Mouse (Mus musculus) heart, postnatal 10 days (tissue): ENCODE results near the gene Dgki. TPM values are rescaled to one million over a fixed set of nuclear protein-coding genes. Genes with fewer than 3 reads are reported as not detected.
"Not testable (repeated sequence)": the region's sequence is repeated elsewhere in the genome, so short reads cannot be mapped to it uniquely, and the experiment has no call there.

Experiments
- DNase-seq, 2 experiments: peaks; one replicate each; pipeline ENCODE4 v3.0.0; 2021
- intact Hi-C: fragments of 180-260 bp; cut with DNase I; formaldehyde crosslinking; loops from one replicate; pipeline ENCODE4 v1.15.1; 2025
- total RNA-seq, 2 experiments: library from RNA; stranded (reverse); gene quantifications; 2 replicates each; pipeline ENCODE4 v1.2.3; 2021

The Dgki gene
- total RNA-seq, 2 experiments from 2014 or later, result 0.45 to 0.65 TPM

DNA sequence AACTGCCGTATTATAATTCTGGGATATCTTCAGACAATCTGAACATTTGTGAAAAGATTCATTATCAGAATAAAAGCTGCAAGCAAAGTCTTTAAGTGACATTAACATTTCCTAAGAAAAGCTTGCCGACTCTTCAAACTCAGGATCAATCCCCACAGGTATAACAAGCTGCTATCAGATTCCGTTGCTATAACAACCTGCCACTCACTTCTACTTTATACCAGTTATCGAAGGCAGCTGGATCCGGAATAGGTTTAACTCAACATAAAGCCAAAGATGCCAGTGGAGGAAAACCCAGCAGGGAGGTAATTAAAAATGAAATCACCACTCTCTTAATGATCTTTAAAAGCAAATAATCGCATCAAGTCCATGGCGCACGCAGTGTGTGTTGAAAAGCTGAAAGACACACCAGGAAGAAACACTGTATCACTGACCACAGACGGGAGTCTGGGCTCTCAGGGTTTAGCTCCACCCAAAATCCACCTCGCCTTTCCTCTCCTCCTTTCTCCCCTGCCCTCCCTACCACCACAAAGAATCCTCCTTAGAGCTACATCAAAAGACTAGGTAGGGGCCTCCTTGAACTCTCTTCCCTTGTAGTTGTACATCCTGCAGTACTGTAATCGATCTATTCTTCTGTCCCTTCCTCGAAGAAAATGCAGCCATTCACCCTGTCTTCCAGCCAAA, 128.7 kb downstream of the Dgki start:
- intact Hi-C loops, result no loop called here
- DNase-seq, result no peak

DNA sequence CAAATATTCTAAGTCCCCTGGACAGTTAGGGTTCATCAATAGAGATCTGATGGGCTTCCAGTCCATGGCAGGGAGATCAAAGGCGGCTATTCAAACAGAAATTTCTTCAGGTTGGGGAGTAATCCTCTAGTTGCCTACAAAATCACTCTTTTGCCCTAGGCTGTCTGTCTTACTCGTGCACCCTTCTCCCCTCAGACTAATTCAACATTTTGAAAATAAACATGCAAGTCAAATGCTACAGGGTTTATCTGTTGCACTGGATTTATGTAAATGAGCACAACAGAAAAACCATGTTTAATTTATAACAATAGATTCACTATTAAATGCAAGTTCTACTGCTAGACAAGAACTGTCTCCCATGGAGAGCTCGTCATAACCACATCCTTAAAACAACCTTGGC, 141.1 kb downstream of the Dgki start:
- intact Hi-C loops, result no loop called here

DNA sequence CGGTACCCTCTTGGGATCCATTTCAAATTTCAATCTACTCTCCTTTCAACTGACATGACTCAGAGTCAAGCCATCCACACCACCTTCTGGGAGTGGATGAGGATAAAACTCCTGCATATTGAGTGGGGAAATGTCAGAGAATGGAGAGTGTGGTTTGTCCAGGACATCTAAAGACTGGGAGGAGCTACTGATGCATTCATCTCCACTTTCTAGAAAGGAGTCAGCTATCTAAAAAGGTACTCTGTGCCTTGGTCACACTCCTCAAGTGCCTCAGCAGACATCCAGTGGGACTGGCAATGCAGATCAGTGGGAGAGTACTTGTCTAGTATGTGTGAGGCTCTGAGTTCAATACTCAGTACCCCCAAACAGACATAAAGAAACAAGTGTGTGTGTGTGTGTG, 145.9 kb downstream of the Dgki start:
- intact Hi-C loops, result no loop called here
- no peak for DNase-seq

More for the DNA sequence above, 141.1 kb downstream of the Dgki start:
- DNase-seq, result no peak

DNA sequence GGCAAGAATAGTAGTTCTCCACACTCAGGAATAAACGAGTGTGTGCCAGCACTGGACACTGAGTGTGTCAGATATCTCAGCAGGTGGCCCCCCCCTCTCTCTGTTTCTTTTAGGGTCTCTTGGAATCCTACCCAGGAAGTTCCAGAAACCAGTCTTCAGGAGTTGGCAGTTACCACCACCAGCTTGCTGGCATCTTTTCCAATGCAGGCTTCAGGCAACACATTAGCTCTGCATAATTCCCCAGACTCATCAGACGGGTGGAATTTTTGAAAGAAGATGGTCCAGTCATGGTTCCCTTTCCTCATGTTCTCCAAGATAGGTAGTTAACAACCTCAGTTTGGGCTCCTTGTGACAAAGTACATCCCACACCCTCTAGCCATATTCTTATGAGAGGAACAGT, 149.5 kb downstream of the Dgki start:
- no peak for DNase-seq
- intact Hi-C loops, result no loop called here

DNA sequence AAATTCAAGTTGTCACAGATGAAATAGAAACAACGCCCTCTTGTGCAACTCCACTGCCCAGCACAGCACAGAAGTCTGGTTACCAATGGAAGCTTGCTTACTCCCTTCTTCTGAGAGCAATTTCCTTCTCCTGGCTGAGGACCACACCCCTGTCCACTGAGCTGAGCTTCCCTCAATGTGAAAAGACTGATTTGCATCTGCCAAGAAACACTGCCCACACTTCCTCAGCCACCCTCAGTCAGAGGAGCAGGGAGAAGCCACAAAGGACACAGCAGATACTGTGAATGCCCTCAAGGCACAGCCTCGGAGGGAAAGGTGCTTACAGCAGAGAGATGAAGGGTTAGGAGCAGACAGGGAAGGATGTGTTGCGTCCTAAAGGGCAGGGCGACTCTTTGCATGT, 149.9 kb downstream of the Dgki start:
- no peak for DNase-seq
- intact Hi-C loops, result no loop called here

DNA sequence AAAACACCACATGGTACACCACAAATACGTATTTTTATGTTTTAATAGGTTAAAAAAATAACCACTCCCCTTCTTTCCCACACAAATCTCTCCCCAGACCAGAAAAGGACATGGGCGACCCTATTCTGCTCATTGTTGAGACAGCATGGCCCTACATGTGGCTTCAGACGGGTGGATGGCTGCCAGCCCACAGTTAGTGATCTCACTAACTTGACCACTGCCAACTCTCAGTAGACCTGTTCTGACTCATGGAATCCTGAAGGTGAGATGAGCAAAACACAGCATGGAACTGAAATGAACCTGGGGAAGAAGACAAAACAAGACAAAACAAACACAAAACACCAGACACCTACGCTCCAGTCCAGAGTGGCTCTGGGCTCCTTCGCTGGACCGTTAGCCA, 150.8 kb downstream of the Dgki start:
- intact Hi-C loops, result no loop called here
- no peak for DNase-seq

DNA sequence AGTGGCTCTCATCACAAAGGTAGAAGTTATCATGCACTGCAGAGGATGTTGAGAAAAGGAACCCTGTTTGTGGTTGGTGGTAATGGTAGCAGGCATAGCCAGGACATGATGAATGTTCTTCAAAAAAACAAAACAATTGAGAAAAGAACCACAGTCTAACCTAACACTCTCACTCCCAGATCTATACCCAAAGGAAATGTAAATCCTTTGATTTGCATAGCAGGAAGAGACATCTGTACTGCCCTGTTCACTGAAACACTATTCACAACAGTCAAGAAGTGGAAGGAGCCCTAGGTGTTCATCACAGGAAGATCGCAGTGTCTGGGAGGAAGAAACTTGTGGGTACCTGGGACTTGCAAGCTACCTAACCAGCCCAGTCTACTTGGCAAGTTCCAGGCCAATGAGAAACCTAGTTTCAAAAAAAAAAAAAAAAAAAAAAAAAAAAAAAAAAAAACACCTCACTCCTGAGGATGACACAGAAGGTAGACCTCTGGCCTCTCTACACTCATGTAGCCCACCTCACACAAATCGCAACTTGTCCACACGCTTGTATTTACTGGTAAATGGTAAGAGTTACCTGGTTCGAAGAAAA, 152.5 kb downstream of the Dgki start:
- intact Hi-C loops, result no loop called here

DNA sequence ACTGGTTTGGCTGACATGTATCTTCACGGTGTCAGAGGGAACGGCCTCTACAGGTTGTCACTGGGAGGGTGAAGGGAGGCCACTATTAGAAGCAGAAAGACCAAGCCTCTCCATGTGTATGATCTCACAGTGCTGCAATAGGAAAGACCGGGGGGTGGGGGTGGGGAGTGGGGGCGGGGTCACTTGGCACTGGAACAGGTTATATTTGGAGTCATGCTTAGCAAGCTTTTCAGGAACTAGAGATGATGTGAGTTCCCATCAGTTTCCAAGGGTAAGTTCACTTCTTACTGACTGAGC, 156.2 kb downstream of the Dgki start:
- no peak for DNase-seq
- intact Hi-C loops, result no loop called here

More for the DNA sequence above, 152.5 kb downstream of the Dgki start:
- DNase-seq, result no peak

DNA sequence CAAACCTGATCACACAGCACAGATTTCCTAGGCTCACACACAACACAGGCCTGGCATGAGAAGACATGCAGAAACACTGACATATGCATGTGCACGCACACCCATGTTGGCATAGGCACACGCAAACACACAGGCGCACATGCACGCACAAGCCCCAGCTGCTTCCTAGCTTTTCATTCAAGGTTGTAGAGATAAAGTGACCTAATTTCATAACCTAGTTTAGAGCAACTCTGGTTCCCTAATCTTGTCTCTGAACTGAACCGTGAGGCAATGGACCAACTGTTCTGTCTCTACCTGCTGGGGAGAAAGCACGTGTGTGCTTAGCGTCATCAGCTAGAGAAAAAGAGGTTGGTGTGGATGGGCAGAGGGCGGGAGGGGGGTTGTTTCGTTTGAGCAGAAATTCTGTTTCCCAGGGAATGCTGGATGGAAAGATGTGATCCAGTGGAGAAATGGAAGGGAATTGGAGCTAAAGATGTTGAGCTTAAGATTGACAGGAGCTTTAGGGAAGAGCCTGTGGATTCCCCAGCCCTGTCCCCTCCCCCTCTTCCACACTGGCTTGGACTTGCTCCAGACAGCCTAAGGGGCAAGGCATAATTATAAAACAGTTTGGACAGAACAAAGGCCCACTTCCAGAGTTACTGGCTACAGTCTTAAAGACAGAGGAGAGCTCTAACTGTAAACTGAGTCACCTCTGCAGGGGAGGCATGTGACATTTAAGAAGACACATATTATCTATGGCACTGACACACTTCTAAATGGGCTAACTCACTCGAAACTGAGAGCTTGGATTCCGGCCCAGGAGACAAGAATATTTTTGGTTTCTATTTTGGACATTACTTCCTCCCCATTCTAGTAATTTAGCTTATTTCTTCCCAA, 156.8 kb downstream of the Dgki start:
- intact Hi-C loops, result no loop called here

DNA sequence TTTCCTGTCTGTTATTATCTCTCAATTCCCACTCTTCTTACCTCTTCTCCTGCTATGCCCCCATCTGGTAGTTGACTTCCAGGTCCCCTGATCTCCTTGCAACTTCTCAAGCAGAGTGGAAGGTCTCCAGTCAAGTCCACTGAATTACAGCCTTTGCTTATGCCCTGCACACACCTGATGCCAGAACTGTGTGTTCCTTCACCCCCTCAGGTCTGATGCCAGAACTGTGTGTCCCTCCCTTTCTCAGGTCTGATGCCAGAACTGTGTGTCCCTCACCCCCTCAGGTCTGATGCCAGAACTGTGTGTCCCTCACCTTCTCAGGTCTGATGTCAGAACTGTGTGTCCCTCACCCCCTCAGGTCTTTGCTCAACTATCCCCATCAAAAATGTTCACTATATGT, 161.2 kb downstream of the Dgki start:
- intact Hi-C loops, result no loop called here
- DNase-seq, result no peak

More for the DNA sequence above, 156.8 kb downstream of the Dgki start:
- DNase-seq, result peak; percentile 31 to 49

DNA sequence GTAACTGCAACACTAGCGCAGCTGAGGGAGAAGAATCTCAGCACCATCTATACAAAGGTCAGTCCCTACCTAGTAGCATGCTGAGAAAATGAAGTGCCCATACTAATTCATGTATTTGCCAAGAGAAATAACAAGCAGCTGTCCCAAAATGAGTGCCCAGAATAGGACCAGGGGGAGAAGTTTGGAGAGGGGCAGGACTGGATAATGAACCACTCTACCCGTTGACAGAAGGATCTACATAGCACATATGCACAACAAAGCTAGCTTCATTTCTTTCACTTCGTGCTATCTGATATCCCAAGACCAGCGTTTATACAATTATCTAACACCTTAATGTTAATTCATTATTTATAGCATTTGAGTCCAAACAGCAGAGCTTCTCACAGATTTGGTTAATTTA, 168.7 kb downstream of the Dgki start:
- no peak for DNase-seq
- intact Hi-C loops, result no loop called here

DNA sequence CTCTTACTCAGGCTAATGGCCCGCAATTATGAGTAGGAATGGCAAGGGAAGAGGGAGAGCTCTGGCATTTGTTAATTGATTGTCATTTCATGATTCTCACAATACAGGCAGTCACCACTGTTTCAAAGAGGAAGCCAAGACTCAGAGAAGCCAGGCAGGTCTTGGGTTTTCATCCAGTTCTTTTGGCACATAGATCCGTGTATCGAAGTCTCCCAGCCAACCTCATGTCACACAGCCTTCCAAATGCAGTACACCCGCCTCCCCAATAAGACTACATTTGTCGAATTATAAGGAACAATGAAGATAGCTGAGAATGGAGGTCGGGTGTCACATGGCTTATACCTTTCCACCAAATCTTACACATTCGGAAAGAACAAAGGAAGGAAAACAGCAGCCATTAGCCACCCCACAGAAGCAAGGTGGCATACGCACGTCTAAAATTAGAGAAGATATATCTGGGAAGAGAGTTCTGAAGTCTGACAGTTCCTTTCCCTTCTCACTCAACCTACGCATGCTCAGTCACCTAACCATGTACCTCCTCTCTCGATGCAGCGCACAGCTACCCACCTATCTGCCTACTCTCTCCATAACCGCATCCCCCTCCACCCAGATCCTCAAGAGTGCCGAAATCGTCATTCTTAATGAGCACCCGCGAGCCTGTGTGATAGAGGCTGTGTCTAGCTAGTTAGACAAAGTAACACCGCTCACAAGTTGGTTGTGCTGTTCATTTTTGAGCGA, 179.4 kb downstream of the Dgki start:
- no peak for DNase-seq
- intact Hi-C loops, result no loop called here

DNA sequence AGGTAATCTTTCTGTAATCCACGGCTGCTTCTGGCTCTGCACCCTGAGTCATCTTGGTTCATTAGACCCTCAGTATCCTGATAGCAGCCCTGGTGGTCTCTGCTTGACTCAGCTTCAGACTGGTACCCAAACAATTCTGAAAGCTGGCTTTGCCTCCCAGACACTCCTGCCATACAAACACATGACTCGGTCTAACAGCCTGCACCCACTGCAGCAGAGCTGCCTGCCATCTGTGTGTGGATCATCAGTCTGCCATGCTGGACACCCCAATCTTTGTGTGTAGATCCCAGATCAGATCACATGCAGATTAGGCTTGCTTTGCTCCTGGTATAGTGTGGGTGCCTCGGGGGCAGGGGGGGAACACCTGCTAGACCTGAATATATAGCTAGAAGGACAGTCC, 180.8 kb downstream of the Dgki start:
- intact Hi-C loops, result no loop called here
- DNase-seq, result no peak

DNA sequence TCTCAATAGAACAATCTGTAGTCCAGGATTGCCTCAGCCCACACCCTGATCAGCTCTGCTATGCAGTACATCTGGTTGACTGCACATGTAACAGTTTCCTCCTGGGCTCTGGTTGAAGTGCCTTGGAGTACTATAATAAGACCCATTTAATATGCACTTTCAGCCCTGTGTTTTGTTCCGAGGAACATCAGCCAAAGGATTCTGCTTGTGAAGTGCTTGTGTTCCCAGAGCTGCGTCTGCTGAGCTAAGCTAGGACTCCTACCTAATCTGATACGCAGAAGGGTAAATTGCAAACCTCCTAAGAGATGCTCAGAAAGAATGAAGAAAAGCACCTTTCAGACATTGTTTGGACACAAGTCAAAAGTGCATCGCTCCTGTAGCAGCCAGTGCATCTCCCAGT, 186.9 kb downstream of the Dgki start:
- no peak for DNase-seq
- intact Hi-C loops, result no loop called here

DNA sequence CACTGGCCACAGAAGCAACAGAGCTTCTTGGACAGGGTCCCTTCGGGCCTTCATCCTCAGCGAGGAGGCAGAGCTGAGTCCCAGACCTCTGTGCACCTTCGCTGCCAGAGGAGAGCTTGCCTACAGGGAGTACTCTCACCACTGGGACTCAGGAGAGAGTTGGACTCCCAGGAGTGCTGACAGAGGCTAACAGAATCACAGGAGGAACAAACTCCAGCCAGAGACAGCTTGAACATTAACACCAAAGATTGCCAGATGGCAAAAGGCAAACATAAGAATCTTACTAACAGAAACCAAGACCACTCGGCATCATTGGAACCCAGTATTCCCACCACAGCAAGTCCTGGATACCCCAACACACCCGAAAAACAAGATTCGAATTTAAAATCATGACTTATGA, 193.7 kb downstream of the Dgki start:
- DNase-seq, intact Hi-C loops: not testable (repeated sequence)

DNA sequence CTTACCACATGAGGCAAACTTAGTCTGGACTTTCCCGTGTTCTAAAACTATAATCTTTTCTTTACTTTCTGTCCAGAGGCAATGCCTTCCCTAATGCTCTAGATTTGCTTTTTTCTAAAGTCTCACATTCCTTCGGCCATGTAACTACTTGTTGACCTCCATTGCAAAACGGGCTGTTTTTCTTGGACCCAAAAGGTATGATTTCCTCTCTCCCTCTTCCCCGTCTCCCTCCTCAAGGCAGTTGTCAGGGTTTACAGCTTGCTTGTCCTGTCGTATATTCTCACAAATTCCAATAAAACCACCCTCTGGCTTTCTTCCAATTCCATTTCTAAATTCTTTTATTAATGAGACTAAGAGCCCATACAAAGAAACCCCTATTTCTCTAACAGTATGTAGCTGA, 199.6 kb downstream of the Dgki start:
- DNase-seq, result no peak
- intact Hi-C loops, result no loop called here

DNA sequence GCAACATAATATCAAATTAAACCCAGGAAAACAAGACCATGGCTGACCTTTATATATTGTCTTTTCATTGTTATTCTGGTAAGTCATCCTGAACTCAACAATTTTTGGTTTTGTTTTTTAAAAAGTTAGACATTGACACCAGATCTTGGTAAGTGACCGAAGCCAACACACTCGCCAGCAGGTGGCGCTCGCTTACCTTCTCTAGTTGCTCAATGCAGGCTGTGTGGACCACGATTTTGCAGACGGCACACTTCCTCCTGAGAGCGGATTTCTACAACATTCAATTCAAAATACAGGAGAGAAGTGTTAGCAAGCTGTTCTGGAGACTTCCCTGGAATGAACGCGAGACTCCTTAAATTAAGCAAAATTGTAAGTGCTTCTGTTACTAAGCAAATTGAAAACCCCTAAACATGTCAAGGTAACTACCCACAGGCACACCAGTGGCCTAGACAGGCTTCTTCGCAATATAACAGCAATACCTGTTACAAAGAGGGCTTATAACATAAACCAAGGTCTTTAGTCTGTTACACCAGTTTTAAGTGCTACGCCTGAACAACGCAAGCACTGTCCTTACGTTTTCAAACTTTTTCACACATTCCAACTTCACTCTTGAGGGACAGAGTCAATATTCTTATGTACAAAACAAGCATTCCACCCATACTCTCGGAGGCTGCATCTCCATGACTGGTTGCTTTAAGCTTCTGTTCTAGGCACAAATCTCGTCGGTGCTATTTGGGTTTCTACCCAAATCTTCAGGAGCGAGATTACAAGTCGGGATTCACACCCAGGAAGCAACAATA, 202.4 kb downstream of the Dgki start:
- intact Hi-C loops, result loop anchor here (1.0 kb wide), 3 partner anchors 43 to 351 kb away; no protein-coding TSS in a partner anchor
- DNase-seq, result peak; percentile 87 to 93

DNA sequence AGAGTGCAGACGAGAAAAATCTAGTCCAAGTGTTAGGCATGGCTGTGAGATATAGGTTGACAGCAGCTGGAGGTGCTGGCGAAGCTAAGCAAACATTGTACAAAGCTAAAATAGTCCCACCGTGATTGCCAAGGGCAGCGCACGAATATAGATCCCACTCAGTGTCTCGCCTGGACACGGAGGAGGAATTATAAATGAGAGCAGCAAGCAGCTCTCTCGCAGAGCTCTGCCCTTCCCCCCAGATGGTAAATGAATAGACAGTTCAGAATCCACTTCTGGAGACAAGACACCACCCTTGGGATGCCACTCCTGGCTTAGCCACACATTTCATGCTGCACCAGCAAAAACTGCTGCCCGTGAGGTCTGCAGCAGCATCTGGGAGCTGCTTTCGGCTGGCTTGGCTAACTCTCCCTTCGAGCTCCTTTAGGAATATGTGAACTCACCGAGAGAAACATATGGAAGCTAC, 203.1 kb downstream of the Dgki start:
- DNase-seq, result peak; percentile 12
- intact Hi-C loops, result loop anchor here (1.0 kb wide), 3 partner anchors 43 to 351 kb away; no protein-coding TSS in a partner anchor

DNA sequence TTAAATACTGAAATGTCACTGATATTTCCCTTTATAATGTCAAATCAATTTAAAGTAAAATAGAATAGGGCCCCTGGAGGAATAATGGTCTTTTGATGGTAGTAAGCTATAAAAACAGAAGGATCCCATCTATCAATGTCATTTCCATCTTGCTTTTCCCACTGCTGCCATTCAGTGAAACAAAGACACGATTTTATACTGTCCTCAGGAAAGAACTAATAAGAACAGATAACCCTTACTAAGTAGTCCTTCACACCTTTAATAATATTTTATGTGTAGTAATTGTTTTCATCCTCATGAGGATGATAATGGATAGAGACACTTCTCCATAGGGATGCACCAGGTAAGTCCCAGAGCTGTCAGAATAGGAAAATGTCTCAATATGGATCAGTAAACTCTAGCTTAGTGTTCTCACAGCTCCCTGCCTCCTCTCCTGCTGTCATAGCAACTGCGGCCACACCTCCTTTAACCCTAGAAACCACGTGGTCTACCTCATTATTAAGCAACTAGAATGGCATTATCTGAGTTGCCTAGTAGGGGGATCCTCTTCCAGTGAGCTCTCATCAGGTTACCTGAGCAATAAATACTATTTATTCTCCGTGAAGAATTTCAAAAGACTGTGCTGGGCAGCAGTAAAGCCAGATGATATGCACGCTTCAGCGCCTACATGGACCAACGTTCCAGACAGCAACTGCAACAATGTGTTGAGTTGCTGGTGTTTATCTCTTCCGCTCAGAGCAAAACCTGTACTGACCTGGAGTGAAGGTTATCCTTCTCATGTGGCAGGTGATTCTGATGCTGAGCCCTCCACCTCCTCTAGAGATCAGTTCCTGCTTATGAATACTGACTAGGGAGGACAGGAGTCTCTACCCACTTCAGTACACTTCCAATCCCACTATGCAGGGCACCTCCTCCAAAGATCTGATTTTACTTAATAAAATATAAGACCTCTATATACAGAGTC, 210.6 kb downstream of the Dgki start:
- no peak for DNase-seq
- intact Hi-C loops, result no loop called here
